Mouse (Mus musculus) liver, adult 2 months (tissue): ENCODE results near the gene Gapdhs.

Source experiments
- CTCF ChIP-seq: fragments of 200-500 bp; IDR thresholded peaks from 2 replicates; pipeline ENCODE4 v1.5.1; 2011; ENCODE audit warnings: low read depth, low read length, control low read depth
- POLR2A ChIP-seq: fragments of 200-500 bp; IDR thresholded peaks from 2 replicates; pipeline ENCODE4 v1.6.1; 2011; ENCODE audit warnings: low read length, control low read depth; ENCODE audit not compliant: insufficient read depth; ENCODE audit errors: extremely low read depth

DNA sequence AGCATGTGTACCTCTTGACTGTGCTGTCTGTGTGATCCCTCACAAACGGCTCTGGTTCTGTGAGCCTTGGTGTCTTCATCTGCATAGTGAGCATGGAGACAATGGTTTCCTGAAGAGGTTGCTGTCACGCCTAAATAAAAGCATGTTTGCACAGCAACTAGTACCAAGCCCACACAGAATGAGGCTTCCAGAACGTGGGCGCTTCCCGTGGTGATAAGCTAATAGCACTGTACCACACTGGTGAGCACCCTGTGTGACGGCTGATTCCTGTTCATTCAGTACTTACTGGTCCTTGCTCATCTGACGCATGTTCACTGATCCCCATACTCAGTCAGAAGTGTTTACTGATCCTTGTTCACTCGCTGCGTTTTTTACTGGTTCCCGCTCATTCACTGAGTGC lies 46.7 kb upstream of the Gapdhs start:
- TF ChIP-seq CTCF (no peak), POLR2A (no peak)
